Mouse (Mus musculus) CD4-positive, CD25-positive, alpha-beta regulatory T cell, adult 4 months (primary cell): ENCODE measurements around the gene Pdilt. TPM values are rescaled to one million over a fixed set of nuclear protein-coding genes. Genes with fewer than 3 reads are reported as not detected.
"Not testable (repeated sequence)": the region's sequence is repeated elsewhere in the genome, so short reads cannot be mapped to it uniquely, and the experiment has no call there.

Experiments used
- ATAC-seq: one replicate; pipeline ENCODE4 v1.8.0; 2017
- polyA plus RNA-seq, 2 experiments: library from polyadenylated mRNA; unstranded; fragments of 100-300 nt; shearing (Covaris generic); gene quantifications; one replicate each; pipeline ENCODE4 v1.2.1; 2017

The Pdilt gene
- not detected for polyA plus RNA-seq

- ATAC-seq, result no peak
Measured at GRCm38 (mm10) chr7:119523389-119523788, at the start of gene Pdilt. Gene Pdilt (minus strand): TSS chr7:119523489.

- ATAC-seq, result not testable (repeated sequence)
Measured at GRCm38 (mm10) chr7:119562476-119562875, 39.2 kb upstream of the Pdilt start.

- ATAC-seq, result no peak
Measured at GRCm38 (mm10) chr7:119561441-119561840, 38.2 kb upstream of the Pdilt start.

- no peak for ATAC-seq
Measured at GRCm38 (mm10) chr7:119560452-119560835, 37.2 kb upstream of the Pdilt start.

GRCm38 (mm10) chr7:119559789-119560451, 36.6 kb upstream of the Pdilt start:
- ATAC-seq, result no peak

- no peak for ATAC-seq
Measured at GRCm38 (mm10) chr7:119554040-119554439, 30.8 kb upstream of the Pdilt start, which contains the start of gene Acsm2. Gene Acsm2 (plus strand): TSS chr7:119554340.

- ATAC-seq, result no peak
Measured at GRCm38 (mm10) chr7:119550471-119551222, 27.4 kb upstream of the Pdilt start.

GRCm38 (mm10) chr7:119545572-119545971, 22.3 kb upstream of the Pdilt start:
- no peak for ATAC-seq

- ATAC-seq, result no peak
Measured at GRCm38 (mm10) chr7:119542445-119542844, 19.2 kb upstream of the Pdilt start.

GRCm38 (mm10) chr7:119534389-119534788, 11.1 kb upstream of the Pdilt start:
- no peak for ATAC-seq

GRCm38 (mm10) chr7:119532924-119533323, 9.6 kb upstream of the Pdilt start:
- no peak for ATAC-seq

- ATAC-seq, result no peak
Measured at GRCm38 (mm10) chr7:119528617-119529016, 5.3 kb upstream of the Pdilt start.

- ATAC-seq, result no peak
Measured at GRCm38 (mm10) chr7:119527548-119527947, 4.3 kb upstream of the Pdilt start.

GRCm38 (mm10) chr7:119527135-119527534, 3.8 kb upstream of the Pdilt start:
- no peak for ATAC-seq

GRCm38 (mm10) chr7:119526486-119526885, 3.2 kb upstream of the Pdilt start:
- ATAC-seq, result no peak

GRCm38 (mm10) chr7:119525881-119526281, 2.6 kb upstream of the Pdilt start:
- no peak for ATAC-seq

GRCm38 (mm10) chr7:119522385-119522784, 904 bp downstream of the Pdilt start:
- ATAC-seq, result no peak

- ATAC-seq, result no peak
Measured at GRCm38 (mm10) chr7:119521816-119522215, 1.5 kb downstream of the Pdilt start.

GRCm38 (mm10) chr7:119519654-119520053, 3.6 kb downstream of the Pdilt start:
- ATAC-seq, result no peak

GRCm38 (mm10) chr7:119519163-119519562, 4.1 kb downstream of the Pdilt start, which contains the start of gene Acsm5:
Gene Acsm5 (plus strand): TSS chr7:119519463.
- no peak for ATAC-seq

GRCm38 (mm10) chr7:119516272-119516558, 7.1 kb downstream of the Pdilt start:
- ATAC-seq, result no peak

GRCm38 (mm10) chr7:119515492-119516271, 7.6 kb downstream of the Pdilt start:
- no peak for ATAC-seq

- ATAC-seq, result no peak
Measured at GRCm38 (mm10) chr7:119513056-119513455, 10.2 kb downstream of the Pdilt start.
